Mouse (Mus musculus): ENCODE data around the gene Haghl. TPM values are rescaled to one million over a fixed set of nuclear protein-coding genes. Genes with fewer than 3 reads are reported as not detected.

The Haghl gene
- polyA plus RNA-seq, 1 experiment from 2014 or later, result 7.3 TPM

GRCm38 (mm10) chr17:25796211-25796771, 10.8 kb upstream of the Haghl start:
- peak overlapping the region; percentile 83 for H3K4me3 ChIP-seq (replicated peaks)
- DNase-seq, result no peak
- H3K4me1 ChIP-seq (replicated peaks), result peaks cover 38% of the 10 kb centered on the region

GRCm38 (mm10) chr17:25795609-25796092, 10.2 kb upstream of the Haghl start, which contains the start of gene AC134908.4:
Gene AC134908.4, minus strand, starts transcription at chr17:25795659.
- no peaks in the 10 kb centered on the region for H3K9me3 ChIP-seq (replicated peaks)
- H3K4me1 ChIP-seq (replicated peaks), result peaks cover 45% of the 10 kb centered on the region
- H3K4me2 ChIP-seq, result peak within 1 kb of the TSS; percentile 98
- no peak for DNase-seq
- peak within 1 kb of the TSS; percentile 83 for H3K4me3 ChIP-seq (replicated peaks)
- H3K9ac ChIP-seq, result peak within 1 kb of the TSS; percentile 80
- peak within 1 kb of the TSS; percentile 34 for H3K27ac ChIP-seq
- peaks cover 1% of the 10 kb centered on the region for H3K36me3 ChIP-seq
- H3K27me3 ChIP-seq, result no peaks in the 10 kb centered on the region
- no peak for ATAC-seq (ENCODE audit: low read depth)
- 47% methylated on average over 6 of the region's 6 CpGs for WGBS (ENCODE audit: insufficient replicate concordance)

More at GRCm38 (mm10) chr17:25796211-25796771, 10.8 kb upstream of the Haghl start:
- Histone ChIP-seq H3K27me3 (peaks cover 1% of the 10 kb centered on the region; the same call in 1 of the 2 replicates), H3K9ac (peak overlapping the region; percentile 80), H3K9me3 (replicated peaks) (no peaks in the 10 kb centered on the region), H3K27ac (peak overlapping the region; percentile 34), H3K36me3 (no peaks in the 10 kb centered on the region), H3K4me2 (peak overlapping the region; percentile 98)
- 1% methylated on average over 37 of the region's 37 CpGs for whole genome bisulfite sequencing (ENCODE audit: insufficient replicate concordance)
- peak; percentile 3 for ATAC-seq (ENCODE audit: low read depth)

- DNase-seq, result no peak
- Histone ChIP-seq H3K4me1 (replicated peaks) (peaks cover 49% of the 10 kb centered on the region), H3K9me3 (replicated peaks) (no peaks in the 10 kb centered on the region), H3K4me3 (replicated peaks) (no peak overlapping the region), H3K4me2 (peak overlapping the region; percentile 98), H3K9ac (no peak overlapping the region), H3K27ac (no peak overlapping the region), H3K27me3 (no peaks in the 10 kb centered on the region), H3K36me3 (peaks cover 5% of the 10 kb centered on the region)
- whole genome bisulfite sequencing (ENCODE audit: insufficient replicate concordance), result 83% methylated on average over 17 of the region's 17 CpGs
- ATAC-seq (ENCODE audit: low read depth), result no peak
These were observed 9.5 kb upstream of the Haghl start for GRCm38 (mm10) chr17:25794998-25795397.

- no peak for ATAC-seq (ENCODE audit: low read depth)
- Histone ChIP-seq H3K36me3 (peaks cover 13% of the 10 kb centered on the region), H3K9ac (no peak overlapping the region), H3K4me3 (replicated peaks) (no peak overlapping the region), H3K27ac (no peak overlapping the region), H3K9me3 (replicated peaks) (no peaks in the 10 kb centered on the region), H3K4me2 (no peak overlapping the region), H3K27me3 (no peaks in the 10 kb centered on the region), H3K4me1 (replicated peaks) (peaks cover 49% of the 10 kb centered on the region)
- no peak for DNase-seq
- WGBS (ENCODE audit: insufficient replicate concordance), result 80% methylated on average over 13 of the region's 13 CpGs
These were observed 8.7 kb upstream of the Haghl start for GRCm38 (mm10) chr17:25794197-25794596.

- peak within 1 kb of the TSS; percentile 94 for H3K4me2 ChIP-seq
- WGBS (ENCODE audit: insufficient replicate concordance), result 1% methylated on average over 14 of the region's 14 CpGs
- H3K36me3 ChIP-seq, result peaks cover 26% of the 10 kb centered on the region
- peak within 1 kb of the TSS; percentile 84 for H3K9ac ChIP-seq
- H3K27ac ChIP-seq, result peak within 1 kb of the TSS; percentile 92
- peak; percentile 38 for DNase-seq
- peaks cover 48% of the 10 kb centered on the region for H3K4me1 ChIP-seq (replicated peaks)
- peak; percentile 43; the same call in 1 of the 2 replicates for ATAC-seq (ENCODE audit: low read depth)
- no peaks in the 10 kb centered on the region for H3K27me3 ChIP-seq
- H3K4me3 ChIP-seq (replicated peaks), result peak within 1 kb of the TSS; percentile 89
- H3K9me3 ChIP-seq (replicated peaks), result no peaks in the 10 kb centered on the region
These were observed 7.1 kb upstream of the Haghl start, which contains the start of gene Fam173a for GRCm38 (mm10) chr17:25792615-25793014. Gene Fam173a, minus strand, starts transcription at chr17:25792901.

GRCm38 (mm10) chr17:25791843-25792527, 6.5 kb upstream of the Haghl start:
- Histone ChIP-seq H3K27me3 (no peaks in the 10 kb centered on the region), H3K4me2 (peak overlapping the region; percentile 94), H3K27ac (peak overlapping the region; percentile 92), H3K36me3 (peaks cover 30% of the 10 kb centered on the region), H3K9ac (peak overlapping the region; percentile 84), H3K9me3 (replicated peaks) (no peaks in the 10 kb centered on the region), H3K4me3 (replicated peaks) (peak overlapping the region; percentile 89), H3K4me1 (replicated peaks) (peaks cover 42% of the 10 kb centered on the region)
- under 1% methylated on average over 45 of the region's 45 CpGs for WGBS (ENCODE audit: insufficient replicate concordance)
- DNase-seq (peak; percentile 74), ATAC-seq (ENCODE audit: low read depth) (peak; percentile 67)

GRCm38 (mm10) chr17:25791320-25791842, 5.9 kb upstream of the Haghl start:
- peak overlapping the region; percentile 84 for H3K9ac ChIP-seq
- no peak for DNase-seq
- H3K4me2 ChIP-seq, result peak overlapping the region; percentile 94
- 27% methylated on average over 19 of the region's 19 CpGs for WGBS (ENCODE audit: insufficient replicate concordance)
- peaks cover 40% of the 10 kb centered on the region for H3K4me1 ChIP-seq (replicated peaks)
- peak overlapping the region; percentile 89 for H3K4me3 ChIP-seq (replicated peaks)
- H3K36me3 ChIP-seq, result peaks cover 30% of the 10 kb centered on the region
- H3K27ac ChIP-seq, result peak overlapping the region; percentile 92
- H3K9me3 ChIP-seq (replicated peaks), result no peaks in the 10 kb centered on the region
- no peak for ATAC-seq (ENCODE audit: low read depth)
- no peaks in the 10 kb centered on the region for H3K27me3 ChIP-seq

- no peaks in the 10 kb centered on the region for H3K9me3 ChIP-seq (replicated peaks)
- H3K9ac ChIP-seq, result no peak overlapping the region
- H3K4me2 ChIP-seq, result no peak overlapping the region
- WGBS (ENCODE audit: insufficient replicate concordance), result 83% methylated on average over 9 of the region's 9 CpGs
- no peak overlapping the region for H3K4me3 ChIP-seq (replicated peaks)
- H3K4me1 ChIP-seq (replicated peaks), result peaks cover 35% of the 10 kb centered on the region
- H3K36me3 ChIP-seq, result peaks cover 48% of the 10 kb centered on the region
- H3K27ac ChIP-seq, result no peak overlapping the region
- DNase-seq (no peak), ATAC-seq (ENCODE audit: low read depth) (no peak)
- H3K27me3 ChIP-seq, result no peaks in the 10 kb centered on the region
These were observed 1.5 kb upstream of the Haghl start for GRCm38 (mm10) chr17:25786781-25787504.

- H3K36me3 ChIP-seq, result peaks cover 55% of the 10 kb centered on the region
- WGBS (ENCODE audit: insufficient replicate concordance), result 69% methylated on average over 3 of the region's 3 CpGs
These were observed 807 bp upstream of the Haghl start, which contains the start of gene Ccdc78 for GRCm38 (mm10) chr17:25786280-25786679. Gene Ccdc78, plus strand, starts transcription at chr17:25786580.

GRCm38 (mm10) chr17:25783861-25784574, 1.5 kb downstream of the Haghl start:
- no peak overlapping the region for H3K27ac ChIP-seq
- 0 out of 2 replicates have a peak overlapping the region, but pooled peaks have one; percentile 75 for H3K9ac ChIP-seq
- peaks cover 21% of the 10 kb centered on the region for H3K4me1 ChIP-seq (replicated peaks)
- H3K36me3 ChIP-seq, result peaks cover 61% of the 10 kb centered on the region
- no peaks in the 10 kb centered on the region for H3K27me3 ChIP-seq
- no peak for DNase-seq
- no peak for ATAC-seq (ENCODE audit: low read depth)
- H3K9me3 ChIP-seq (replicated peaks), result no peaks in the 10 kb centered on the region
- H3K4me3 ChIP-seq (replicated peaks), result peak overlapping the region; percentile 69
- H3K4me2 ChIP-seq, result peak overlapping the region; percentile 80
- WGBS (ENCODE audit: insufficient replicate concordance), result 77% methylated on average over 15 of the region's 15 CpGs

More at GRCm38 (mm10) chr17:25786280-25786679, 807 bp upstream of the Haghl start, which contains the start of gene Ccdc78:
- H3K9me3 ChIP-seq (replicated peaks), result no peaks in the 10 kb centered on the region
- H3K27me3 ChIP-seq, result no peaks in the 10 kb centered on the region
- peak within 1 kb of the TSS; percentile 75 for H3K9ac ChIP-seq
- ATAC-seq (ENCODE audit: low read depth) (no peak), DNase-seq (no peak)
- H3K4me3 ChIP-seq (replicated peaks), result peak within 1 kb of the TSS; percentile 69
- H3K4me1 ChIP-seq (replicated peaks), result peaks cover 31% of the 10 kb centered on the region
- peak within 1 kb of the TSS; percentile 15 for H3K27ac ChIP-seq
- peak within 1 kb of the TSS; percentile 80 for H3K4me2 ChIP-seq
